Mouse (Mus musculus): ENCODE data around the gene Klf15.

The Klf15 gene

GRCm38 (mm10) chr6:90494566-90494965 is 32.2 kb downstream of the Klf15 start:
- no peak for DNase-seq

- no peak for DNase-seq
These were observed 33.0 kb downstream of the Klf15 start for GRCm38 (mm10) chr6:90495282-90495912.

GRCm38 (mm10) chr6:90496217-90496616 is 33.8 kb downstream of the Klf15 start:
- peak; percentile 23 for DNase-seq

GRCm38 (mm10) chr6:90499509-90499908 is 37.1 kb downstream of the Klf15 start:
- DNase-seq = no peak

GRCm38 (mm10) chr6:90501222-90501940 is 39.0 kb downstream of the Klf15 start:
- DNase-seq = peak; percentile 48

GRCm38 (mm10) chr6:90505906-90506305 is 43.5 kb downstream of the Klf15 start:
- peak; percentile 79 for DNase-seq

GRCm38 (mm10) chr6:90506673-90507311 is 44.4 kb downstream of the Klf15 start:
- DNase-seq = peak; percentile 95

GRCm38 (mm10) chr6:90507443-90507842 is 45.1 kb downstream of the Klf15 start:
- DNase-seq = no peak

GRCm38 (mm10) chr6:90508197-90508624 is 45.8 kb downstream of the Klf15 start:
- DNase-seq = peak; percentile 93

GRCm38 (mm10) chr6:90509085-90509484 is 46.7 kb downstream of the Klf15 start:
- DNase-seq = peak; percentile 93

- no peak for DNase-seq
These were observed 50.0 kb downstream of the Klf15 start for GRCm38 (mm10) chr6:90512416-90512815.

GRCm38 (mm10) chr6:90513074-90513856 is 50.9 kb downstream of the Klf15 start:
- DNase-seq = no peak

- peak; percentile 81 for DNase-seq
These were observed 52.0 kb downstream of the Klf15 start for GRCm38 (mm10) chr6:90514369-90514768.

GRCm38 (mm10) chr6:90514883-90515405 is 52.6 kb downstream of the Klf15 start:
- DNase-seq = peak; percentile 96

GRCm38 (mm10) chr6:90518892-90519291 is 56.5 kb downstream of the Klf15 start:
- DNase-seq = no peak

GRCm38 (mm10) chr6:90519375-90519774 is 57.0 kb downstream of the Klf15 start:
- no peak for DNase-seq

All from lung, postnatal 36 days (tissue).